Mouse (Mus musculus) neural tube, embryonic 13.5 days (tissue): ENCODE measurements around the gene Gm7879. TPM values are rescaled to one million over a fixed set of nuclear protein-coding genes. Genes with fewer than 3 reads are reported as not detected.

Source experiments
- ATAC-seq: fragments of 200-750 bp; cut with Nextera tagmentation; 2 replicates; pipeline ENCODE4 v1.8.0; 2017; ENCODE audit warnings: low read depth, mild to moderate bottlenecking, moderate TSS enrichment, moderate library complexity
- H3K27ac ChIP-seq: fragments of 300-500 bp; sonication (generic); replicated peaks from 2 replicates; pipeline ENCODE4 v1.5.1; 2015; ENCODE audit warnings: moderate library complexity, mild to moderate bottlenecking, inconsistent platforms
- H3K27me3 ChIP-seq: fragments of 300-500 bp; sonication (generic); 2 replicates; pipeline ENCODE4 v1.6.1; 2015; ENCODE audit warnings: mild to moderate bottlenecking, inconsistent platforms
- H3K36me3 ChIP-seq: fragments of 300-500 bp; sonication (generic); 2 replicates; pipeline ENCODE4 v1.6.1; 2015; ENCODE audit warnings: mild to moderate bottlenecking, inconsistent platforms
- H3K4me1 ChIP-seq: fragments of 300-500 bp; sonication (generic); replicated peaks from 2 replicates; pipeline ENCODE4 v1.6.1; 2015; ENCODE audit warnings: inconsistent platforms
- H3K4me2 ChIP-seq: fragments of 300-500 bp; sonication (generic); 2 replicates; pipeline ENCODE4 v1.6.1; 2015; ENCODE audit warnings: inconsistent platforms, mild to moderate bottlenecking, moderate library complexity
- H3K4me3 ChIP-seq: fragments of 300-500 bp; sonication (generic); 2 replicates; pipeline ENCODE4 v1.5.1; 2015; ENCODE audit warnings: mild to moderate bottlenecking, inconsistent platforms
- H3K9ac ChIP-seq: fragments of 300-500 bp; sonication (generic); 2 replicates; pipeline ENCODE4 v1.6.1; 2015; ENCODE audit warnings: moderate library complexity, mild to moderate bottlenecking, inconsistent platforms
- H3K9me3 ChIP-seq: fragments of 300-500 bp; sonication (generic); 2 replicates; pipeline ENCODE4 v1.6.1; 2016; ENCODE audit warnings: inconsistent platforms
- WGBS: fragments of 180-500 bp; shearing (Covaris S2); methylation state at CpG from one replicate; pipeline ENCODE4 v1.1.7; 2015; 5-methylcytosine and 5-hydroxymethylcytosine counted together
- polyA plus RNA-seq: library from polyadenylated mRNA; unstranded; fragments of >200 nt; fragmentation: Nextera tagmentation; extraction: Ambion mirVana; gene quantifications from 2 replicates; pipeline ENCODE4 v1.2.1, GENCODE M21; 2015

Gm7879 gene
- polyA plus RNA-seq, 1 experiment from 2014 or later, result not detected

- H3K27me3 ChIP-seq, result no peaks in the 10 kb centered on the region
- H3K9ac ChIP-seq, result no peak overlapping the region
- no peaks in the 10 kb centered on the region for H3K9me3 ChIP-seq
- H3K27ac ChIP-seq, result no peak overlapping the region
- H3K36me3 ChIP-seq, result no peaks in the 10 kb centered on the region
- H3K4me2 ChIP-seq, result no peak overlapping the region
- no peaks in the 10 kb centered on the region for H3K4me1 ChIP-seq
- H3K4me3 ChIP-seq, result no peak overlapping the region
- no peak for ATAC-seq
- 92% methylated on average over 3 of the region's 3 CpGs for WGBS
These were observed 8.3 kb upstream of the Gm7879 start for GRCm38 (mm10) chr5:43904685-43905084.

GRCm38 (mm10) chr5:43909213-43909612, 3.7 kb upstream of the Gm7879 start:
- Histone ChIP-seq H3K9me3 (no peaks in the 10 kb centered on the region), H3K4me2 (no peak overlapping the region), H3K9ac (no peak overlapping the region), H3K4me1 (no peaks in the 10 kb centered on the region), H3K27ac (no peak overlapping the region), H3K4me3 (no peak overlapping the region), H3K27me3 (no peaks in the 10 kb centered on the region), H3K36me3 (no peaks in the 10 kb centered on the region)
- ATAC-seq, result no peak
- WGBS, result 66% methylated on average over 9 of the region's 9 CpGs

- no peaks in the 10 kb centered on the region for H3K27me3 ChIP-seq
- no peaks in the 10 kb centered on the region for H3K36me3 ChIP-seq
- no peaks in the 10 kb centered on the region for H3K9me3 ChIP-seq
- H3K4me2 ChIP-seq, result no peak overlapping the region
- H3K27ac ChIP-seq, result no peak overlapping the region
- ATAC-seq, result no peak
- WGBS, result 95% methylated on average over 6 of the region's 6 CpGs
- no peak overlapping the region for H3K9ac ChIP-seq
- no peaks in the 10 kb centered on the region for H3K4me1 ChIP-seq
- no peak overlapping the region for H3K4me3 ChIP-seq
These were observed 2.9 kb upstream of the Gm7879 start for GRCm38 (mm10) chr5:43910006-43910405.

- Histone ChIP-seq H3K9ac (no peak overlapping the region), H3K4me2 (no peak overlapping the region), H3K4me1 (no peaks in the 10 kb centered on the region), H3K9me3 (no peaks in the 10 kb centered on the region), H3K4me3 (no peak overlapping the region), H3K36me3 (no peaks in the 10 kb centered on the region), H3K27ac (no peak overlapping the region), H3K27me3 (no peaks in the 10 kb centered on the region)
- no peak for ATAC-seq
- 96% methylated on average over 4 of the region's 4 CpGs for WGBS
These were observed 2.4 kb downstream of the Gm7879 start for GRCm38 (mm10) chr5:43915261-43915886.

- no peak overlapping the region for H3K4me3 ChIP-seq
- no peaks in the 10 kb centered on the region for H3K9me3 ChIP-seq
- H3K27me3 ChIP-seq, result no peaks in the 10 kb centered on the region
- H3K4me1 ChIP-seq, result no peaks in the 10 kb centered on the region
- no peak for ATAC-seq
- H3K36me3 ChIP-seq, result no peaks in the 10 kb centered on the region
- no peak overlapping the region for H3K27ac ChIP-seq
- H3K9ac ChIP-seq, result no peak overlapping the region
- 93% methylated on average over 11 of the region's 11 CpGs for WGBS
- H3K4me2 ChIP-seq, result no peak overlapping the region
These were observed 8.9 kb downstream of the Gm7879 start for GRCm38 (mm10) chr5:43921877-43922276.

- Histone ChIP-seq H3K4me1 (no peaks in the 10 kb centered on the region), H3K9ac (no peak overlapping the region), H3K36me3 (no peaks in the 10 kb centered on the region), H3K27ac (no peak overlapping the region), H3K27me3 (no peaks in the 10 kb centered on the region), H3K4me3 (no peak overlapping the region), H3K4me2 (no peak overlapping the region), H3K9me3 (no peaks in the 10 kb centered on the region)
- WGBS, result 36% methylated on average over 4 of the region's 4 CpGs
- no peak for ATAC-seq
These were observed 11.0 kb downstream of the Gm7879 start for GRCm38 (mm10) chr5:43923933-43924332.

- no peak overlapping the region for H3K4me2 ChIP-seq
- no peaks in the 10 kb centered on the region for H3K4me1 ChIP-seq
- no peak overlapping the region for H3K9ac ChIP-seq
- no peaks in the 10 kb centered on the region for H3K36me3 ChIP-seq
- H3K9me3 ChIP-seq, result no peaks in the 10 kb centered on the region
- no peak overlapping the region for H3K4me3 ChIP-seq
- no peaks in the 10 kb centered on the region for H3K27me3 ChIP-seq
- no peak for ATAC-seq
- H3K27ac ChIP-seq, result no peak overlapping the region
These were observed 14.8 kb downstream of the Gm7879 start for GRCm38 (mm10) chr5:43927729-43928128.

- no peak overlapping the region for H3K4me3 ChIP-seq
- WGBS, result 52% methylated on average over 2 of the region's 2 CpGs
- no peak overlapping the region for H3K4me2 ChIP-seq
- H3K36me3 ChIP-seq, result no peaks in the 10 kb centered on the region
- ATAC-seq, result no peak
- no peaks in the 10 kb centered on the region for H3K4me1 ChIP-seq
- H3K27me3 ChIP-seq, result no peaks in the 10 kb centered on the region
- H3K9ac ChIP-seq, result no peak overlapping the region
- H3K9me3 ChIP-seq, result no peaks in the 10 kb centered on the region
- H3K27ac ChIP-seq, result no peak overlapping the region
These were observed 20.3 kb downstream of the Gm7879 start for GRCm38 (mm10) chr5:43933269-43933668.

- Histone ChIP-seq H3K27ac (no peak overlapping the region), H3K36me3 (no peaks in the 10 kb centered on the region), H3K4me3 (peak overlapping the region; percentile 35), H3K4me1 (peaks cover 19% of the 10 kb centered on the region), H3K9me3 (no peaks in the 10 kb centered on the region), H3K27me3 (peaks cover 3% of the 10 kb centered on the region; the same call in 1 of the 2 replicates), H3K4me2 (peak overlapping the region; percentile 70), H3K9ac (peak overlapping the region; percentile 22; the same call in 1 of the 2 replicates)
- 37% methylated on average over 9 of the region's 9 CpGs for WGBS
- no peak; the same call in 1 of the 2 replicates for ATAC-seq
These were observed 34.5 kb downstream of the Gm7879 start for GRCm38 (mm10) chr5:43947330-43947977.

GRCm38 (mm10) chr5:43948111-43948743, 35.3 kb downstream of the Gm7879 start:
- no peaks in the 10 kb centered on the region for H3K36me3 ChIP-seq
- H3K4me2 ChIP-seq, result peak overlapping the region; percentile 70
- H3K27ac ChIP-seq, result no peak overlapping the region
- H3K4me3 ChIP-seq, result peak overlapping the region; percentile 35
- H3K4me1 ChIP-seq, result peaks cover 19% of the 10 kb centered on the region
- 3% methylated on average over 27 of the region's 27 CpGs for WGBS
- H3K9me3 ChIP-seq, result no peaks in the 10 kb centered on the region
- peak overlapping the region; percentile 22; the same call in 1 of the 2 replicates for H3K9ac ChIP-seq
- H3K27me3 ChIP-seq, result peaks cover 3% of the 10 kb centered on the region; the same call in 1 of the 2 replicates
- peak; percentile 85 for ATAC-seq

- ATAC-seq, result peak; percentile 71
- H3K4me3 ChIP-seq, result peak overlapping the region; percentile 35; the same call in 1 of the 2 replicates
- no peaks in the 10 kb centered on the region for H3K9me3 ChIP-seq
- peaks cover 19% of the 10 kb centered on the region for H3K4me1 ChIP-seq
- H3K9ac ChIP-seq, result no peak overlapping the region; the same call in 1 of the 2 replicates
- H3K27ac ChIP-seq, result 0 out of 2 replicates have a peak overlapping the region, but pooled peaks have one; percentile 23
- H3K36me3 ChIP-seq, result no peaks in the 10 kb centered on the region
- H3K4me2 ChIP-seq, result peak overlapping the region; percentile 70
- 8% methylated on average over 8 of the region's 8 CpGs for WGBS
- H3K27me3 ChIP-seq, result peaks cover 3% of the 10 kb centered on the region; the same call in 1 of the 2 replicates
These were observed 35.9 kb downstream of the Gm7879 start for GRCm38 (mm10) chr5:43948748-43949275.

GRCm38 (mm10) chr5:43953241-43953640, 40.3 kb downstream of the Gm7879 start:
- Histone ChIP-seq H3K36me3 (no peaks in the 10 kb centered on the region), H3K4me2 (no peak overlapping the region), H3K9ac (no peak overlapping the region), H3K27ac (no peak overlapping the region), H3K4me1 (peaks cover 10% of the 10 kb centered on the region), H3K27me3 (peaks cover 2% of the 10 kb centered on the region; the same call in 1 of the 2 replicates), H3K9me3 (no peaks in the 10 kb centered on the region), H3K4me3 (no peak overlapping the region)
- 77% methylated on average over 1 of the region's 1 CpGs for WGBS
- ATAC-seq, result no peak
